Mouse (Mus musculus) embryo, embryonic 11 days (tissue): ENCODE data around the gene Mindy1.
"Not testable (repeated sequence)": the region's sequence is repeated elsewhere in the genome, so short reads cannot be mapped to it uniquely, and the experiment has no call there.

Experiments
- DNase-seq: peaks from one replicate; pipeline ENCODE4 v3.0.0-alpha.2; 2015

Mindy1 gene

GRCm38 (mm10) chr3:95324454-95325144 is 43.5 kb downstream of the Mindy1 start:
- DNase-seq = no peak

DNA sequence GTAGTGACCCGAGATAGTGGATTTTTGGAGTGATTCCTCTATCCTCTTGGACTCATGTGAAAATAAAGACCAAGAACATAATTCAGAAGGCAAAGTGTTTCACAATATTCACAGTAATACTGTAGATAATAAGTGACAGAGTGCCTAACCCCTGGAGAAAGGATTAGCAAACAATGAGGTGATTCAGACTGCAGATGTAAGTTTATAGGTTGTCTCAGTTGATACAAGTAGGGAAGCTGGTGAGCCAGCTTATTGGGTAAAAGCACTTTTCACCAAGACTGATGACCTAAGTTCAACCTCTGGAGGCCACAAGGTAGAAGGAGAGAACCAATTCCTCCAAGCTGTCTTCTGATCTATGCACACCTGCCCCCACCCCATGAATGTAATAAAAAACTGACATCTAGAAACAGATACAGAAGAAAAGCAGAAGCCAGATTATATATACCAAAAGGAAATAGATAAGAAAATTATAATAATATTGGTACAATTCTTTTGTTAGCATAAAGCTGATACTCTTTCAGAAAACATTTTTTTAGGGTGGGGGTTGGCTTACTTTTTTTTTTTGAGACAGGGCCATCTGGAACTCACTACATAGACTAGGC is 47.8 kb downstream of the Mindy1 start:
- DNase-seq = no peak

- DNase-seq = no peak
These were observed 50.4 kb downstream of the Mindy1 start for GRCm38 (mm10) chr3:95331528-95331927.

GRCm38 (mm10) chr3:95337345-95337744 is 56.2 kb downstream of the Mindy1 start:
- DNase-seq = no peak

DNA sequence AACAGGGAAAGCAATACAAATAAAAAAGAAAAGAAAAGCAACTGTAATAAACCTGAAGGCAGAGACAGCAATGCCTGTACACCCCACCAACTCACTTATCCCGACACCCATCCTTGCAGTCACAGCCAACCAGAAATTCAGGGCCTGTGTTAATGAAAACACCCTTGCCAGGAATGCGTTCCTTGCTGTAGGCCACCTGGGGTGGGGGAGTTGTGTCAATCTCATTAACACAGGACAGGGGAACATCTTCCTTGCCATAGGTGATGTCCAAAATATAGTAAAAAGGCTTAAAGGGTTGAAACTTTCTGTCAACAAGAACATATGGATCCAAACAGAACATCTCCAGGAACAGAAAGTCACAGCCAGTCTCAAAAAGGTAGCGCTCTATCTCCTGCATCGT is 57.1 kb downstream of the Mindy1 start:
- no peak for DNase-seq

GRCm38 (mm10) chr3:95343356-95344000 is 62.3 kb downstream of the Mindy1 start:
- not testable (repeated sequence) for DNase-seq
